Mouse (Mus musculus) heart, adult 18-20 months (tissue): ENCODE measurements around the gene Olfr1281. TPM values are rescaled to one million over a fixed set of nuclear protein-coding genes. Genes with fewer than 3 reads are reported as not detected.
"Not testable (repeated sequence)": the region's sequence is repeated elsewhere in the genome, so short reads cannot be mapped to it uniquely, and the experiment has no call there.

ENCODE experiments used
- DNase-seq, 2 experiments: peaks; one replicate each; pipeline ENCODE4 v3.0.0; 2021 to 2022; ENCODE audit warnings: mixed read lengths in 1 of 2
- long read RNA-seq, 2 experiments: library from polyadenylated mRNA; stranded (forward); transcript quantifications; one replicate each; pipeline ENCODE4 v2.0.0; 2021
- total RNA-seq, 2 experiments: library from RNA; stranded (reverse); gene quantifications; 2 replicates each; pipeline ENCODE4 v1.2.3; 2021

Gene Olfr1281
- total RNA-seq, result not detected
- long read RNA-seq, experiment 1, result 0 reads
- long read RNA-seq, experiment 2, result 0 reads

- DNase-seq, result no peak
These were observed at the start of gene Olfr1281 for GRCm38 (mm10) chr2:111326220-111326619. TSS of gene Olfr1281 (plus strand) at chr2:111326520.

- DNase-seq, result no peak
These were observed 36.5 kb upstream of the Olfr1281 start, which contains the start of gene Olfr1278 for GRCm38 (mm10) chr2:111289836-111290235. TSS of gene Olfr1278 (plus strand) at chr2:111290136.

GRCm38 (mm10) chr2:111298541-111298940 is 27.8 kb upstream of the Olfr1281 start:
- no peak for DNase-seq

- no peak for DNase-seq
These were observed 25.9 kb upstream of the Olfr1281 start, which contains the start of gene Olfr1279 for GRCm38 (mm10) chr2:111300374-111300773. TSS of gene Olfr1279 (plus strand) at chr2:111300635.

GRCm38 (mm10) chr2:111313717-111314116 is 12.6 kb upstream of the Olfr1281 start, which contains the start of gene Olfr1280:
TSS of gene Olfr1280 (plus strand) at chr2:111314017.
- no peak for DNase-seq

GRCm38 (mm10) chr2:111333721-111334120 is 7.4 kb downstream of the Olfr1281 start:
- DNase-seq, result not testable (repeated sequence)

- no peak for DNase-seq
These were observed 9.7 kb downstream of the Olfr1281 start, which contains the start of gene Olfr1282 for GRCm38 (mm10) chr2:111335976-111336375. TSS of gene Olfr1282 (minus strand) at chr2:111336076.

GRCm38 (mm10) chr2:111366490-111366889 is 40.2 kb downstream of the Olfr1281 start, which contains the start of gene Olfr1283:
TSS of gene Olfr1283 (plus strand) at chr2:111366790.
- DNase-seq, result no peak

GRCm38 (mm10) chr2:111375222-111375621 is 48.9 kb downstream of the Olfr1281 start, which contains the start of gene Olfr1284:
TSS of gene Olfr1284 (plus strand) at chr2:111375522.
- DNase-seq, result no peak

Other genes starting within 250 kb of the Olfr1281 start
- gene Gm13941, start 220.5 kb upstream of the Olfr1281 start, total RNA-seq, result not detected
- not detected for gene Gm15130, start 173.6 kb upstream of the Olfr1281 start, total RNA-seq
- gene 4930430A15Rik, start 96.9 kb upstream of the Olfr1281 start, total RNA-seq, result not detected
- not detected for gene Olfr1275, start 91.2 kb upstream of the Olfr1281 start, total RNA-seq
- not detected for gene Olfr1276, start 72.0 kb upstream of the Olfr1281 start, total RNA-seq
- gene Olfr1277, start 52.4 kb upstream of the Olfr1281 start, total RNA-seq, result not detected
- not detected for gene Olfr1278, start 36.4 kb upstream of the Olfr1281 start, total RNA-seq
- not detected for gene Olfr1279, start 25.9 kb upstream of the Olfr1281 start, total RNA-seq
- not detected for gene Olfr1280, start 12.5 kb upstream of the Olfr1281 start, total RNA-seq
- gene Olfr1282, start 9.6 kb downstream of the Olfr1281 start, total RNA-seq, result not detected
- gene Olfr1283, start 40.3 kb downstream of the Olfr1281 start, total RNA-seq, result not detected
- not detected for gene Olfr1284, start 49.0 kb downstream of the Olfr1281 start, total RNA-seq
- gene Olfr1286, start 96.6 kb downstream of the Olfr1281 start, total RNA-seq, result not detected
- gene Olfr1287, start 122.6 kb downstream of the Olfr1281 start, total RNA-seq, result not detected
- not detected for gene Olfr1288, start 147.6 kb downstream of the Olfr1281 start, total RNA-seq
- not detected for gene Olfr1289, start 154.3 kb downstream of the Olfr1281 start, total RNA-seq
- not detected for gene Olfr1290, start 167.3 kb downstream of the Olfr1281 start, total RNA-seq
- gene Olfr1291-ps1, start 170.7 kb downstream of the Olfr1281 start, total RNA-seq, result not detected
- gene Olfr1293-ps, start 198.7 kb downstream of the Olfr1281 start, total RNA-seq, result not detected
- gene Olfr1294, start 213.8 kb downstream of the Olfr1281 start, total RNA-seq, result not detected
- not detected for gene Olfr1295, start 243.2 kb downstream of the Olfr1281 start, total RNA-seq